Mouse (Mus musculus): ENCODE data around the gene Ager. TPM values are rescaled to one million over a fixed set of nuclear protein-coding genes. Genes with fewer than 3 reads are reported as not detected.

The Ager gene
- polyA plus RNA-seq, 1 experiment from 2014 or later, result 3.2 TPM

DNA sequence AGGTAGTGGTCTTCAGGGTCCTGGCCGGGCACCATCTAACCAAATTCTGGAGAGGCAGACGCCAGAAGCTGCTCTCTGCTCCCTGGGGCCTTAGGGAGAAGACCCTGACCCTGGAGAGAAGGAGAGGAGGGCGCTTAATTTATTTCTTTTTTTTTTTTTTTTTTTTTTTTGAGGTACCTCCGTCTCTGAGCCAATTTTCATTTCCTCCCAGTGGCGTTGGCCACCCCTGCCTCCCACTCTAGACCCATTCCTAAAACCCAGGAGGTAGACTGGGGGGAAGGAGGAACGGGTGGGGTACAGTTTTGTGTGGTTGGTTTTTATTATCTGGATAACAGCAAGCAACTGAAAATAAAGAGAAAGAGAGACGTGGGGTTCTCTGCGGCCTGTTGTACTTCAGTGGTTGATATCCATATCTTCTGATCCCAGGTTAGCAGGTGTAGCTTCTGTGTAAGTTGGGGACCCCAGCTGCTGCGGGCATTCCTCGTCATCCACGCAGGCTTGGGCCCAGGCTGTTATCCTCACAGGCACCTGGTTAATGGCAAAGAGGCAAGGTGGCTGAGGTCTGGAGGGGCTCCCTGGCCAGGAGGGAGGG lies 15.5 kb downstream of the Ager start:
- Histone ChIP-seq H3K36me3 (ENCODE audit: control insufficient read depth, insufficient read depth, low read length) (peaks cover 13% of the 10 kb centered on the region), H3K27ac (ENCODE audit: low read depth, low read length) (no peak overlapping the region), H3K9ac (ENCODE audit: low read depth, low read length) (no peak overlapping the region)

DNA sequence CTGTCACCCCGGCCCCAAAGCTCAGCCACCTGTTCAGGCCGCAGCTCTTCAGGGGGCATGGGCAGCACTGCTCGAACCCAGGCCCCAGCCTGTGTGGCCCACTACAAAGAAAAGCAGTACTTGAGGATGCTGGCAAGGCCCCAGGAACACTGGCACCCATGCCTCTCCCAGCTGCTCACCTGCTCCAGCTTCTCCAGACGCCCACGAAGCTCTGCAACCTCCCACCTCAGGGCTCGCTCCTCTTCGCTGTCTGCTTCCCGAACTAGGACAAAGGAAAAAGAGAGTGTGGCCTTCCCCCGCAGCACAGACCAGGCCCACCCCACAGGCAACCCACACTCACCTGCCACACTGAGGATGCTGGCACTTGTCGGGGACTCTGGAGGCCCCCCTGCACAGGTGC lies 16.2 kb downstream of the Ager start:
- H3K4me2 ChIP-seq, result no peak overlapping the region
- no peak overlapping the region for H3K4me3 ChIP-seq (ENCODE audit: low read depth, low read length)
- peaks cover 1% of the 10 kb centered on the region; the same call in 1 of the 2 replicates for H3K4me1 ChIP-seq (ENCODE audit: control insufficient read depth, insufficient read depth, low read length)
- H3K9me3 ChIP-seq (replicated peaks; ENCODE audit: control insufficient read depth, low read length), result no peaks in the 10 kb centered on the region
- no peak for ATAC-seq (replicated peaks; ENCODE audit: insufficient number of reproducible peaks, low FRiP score, low TSS enrichment)
- H3K9ac ChIP-seq (ENCODE audit: low read depth, low read length), result no peak overlapping the region
- 80% methylated on average over 10 of the region's 10 CpGs for WGBS (ENCODE audit: insufficient replicate concordance)
- no peaks in the 10 kb centered on the region for H3K27me3 ChIP-seq (ENCODE audit: control insufficient read depth, insufficient read depth, low read length)
- H3K27ac ChIP-seq (ENCODE audit: low read depth, low read length), result no peak overlapping the region
- peaks cover 13% of the 10 kb centered on the region for H3K36me3 ChIP-seq (ENCODE audit: control insufficient read depth, insufficient read depth, low read length)

More for the DNA sequence above, 15.5 kb downstream of the Ager start:
- Histone ChIP-seq H3K4me2 (no peak overlapping the region), H3K27me3 (ENCODE audit: control insufficient read depth, insufficient read depth, low read length) (no peaks in the 10 kb centered on the region), H3K4me1 (ENCODE audit: control insufficient read depth, insufficient read depth, low read length) (peaks cover 8% of the 10 kb centered on the region), H3K4me3 (ENCODE audit: low read depth, low read length) (no peak overlapping the region), H3K9me3 (replicated peaks; ENCODE audit: control insufficient read depth, low read length) (no peaks in the 10 kb centered on the region)
- ATAC-seq (replicated peaks; ENCODE audit: insufficient number of reproducible peaks, low FRiP score, low TSS enrichment), result no peak
- 85% methylated on average over 11 of the region's 11 CpGs for WGBS (ENCODE audit: insufficient replicate concordance)

DNA sequence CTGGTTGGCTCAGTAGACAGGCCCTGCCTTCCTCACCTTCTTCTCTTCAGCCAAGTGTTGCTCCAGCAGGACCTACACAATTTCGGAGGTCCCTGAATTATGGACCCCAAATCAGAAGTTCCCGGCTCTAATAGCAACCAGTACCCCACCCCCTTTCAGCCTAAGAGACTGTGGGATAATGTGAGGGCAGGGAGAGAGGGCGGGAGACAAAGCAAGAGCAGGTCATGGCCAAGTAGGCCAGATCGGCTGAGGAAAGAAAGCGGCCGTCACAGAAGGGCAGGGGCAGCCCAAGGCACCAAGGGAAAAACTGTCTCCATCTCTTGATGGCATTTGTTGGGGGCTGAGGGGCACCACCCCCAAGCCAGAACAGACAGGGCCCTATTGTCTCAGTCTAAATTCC lies 18.2 kb downstream of the Ager start, which contains the start of gene Egfl8:
TSS of gene Egfl8 (minus strand) at position 101 of the 400 bp plus-strand sequence.
- Histone ChIP-seq H3K4me1 (ENCODE audit: control insufficient read depth, insufficient read depth, low read length) (no peaks in the 10 kb centered on the region), H3K4me3 (ENCODE audit: low read depth, low read length) (no peak within 1 kb of the TSS), H3K27me3 (ENCODE audit: control insufficient read depth, insufficient read depth, low read length) (no peaks in the 10 kb centered on the region), H3K27ac (ENCODE audit: low read depth, low read length) (no peak within 1 kb of the TSS), H3K36me3 (ENCODE audit: control insufficient read depth, insufficient read depth, low read length) (peaks cover 16% of the 10 kb centered on the region), H3K9me3 (replicated peaks; ENCODE audit: control insufficient read depth, low read length) (no peaks in the 10 kb centered on the region), H3K9ac (ENCODE audit: low read depth, low read length) (0 out of 2 replicates have a peak within 1 kb of the TSS, but pooled peaks have one; percentile 16), H3K4me2 (no peak within 1 kb of the TSS)
- WGBS (ENCODE audit: insufficient replicate concordance), result 73% methylated on average over 6 of the region's 6 CpGs
- no peak for ATAC-seq (replicated peaks; ENCODE audit: insufficient number of reproducible peaks, low FRiP score, low TSS enrichment)

GRCm38 (mm10) chr17:34618999-34619398 lies 21.3 kb downstream of the Ager start:
- no peaks in the 10 kb centered on the region for H3K4me1 ChIP-seq (ENCODE audit: control insufficient read depth, insufficient read depth, low read length)
- H3K27me3 ChIP-seq (ENCODE audit: control insufficient read depth, insufficient read depth, low read length), result no peaks in the 10 kb centered on the region
- H3K4me3 ChIP-seq (ENCODE audit: low read depth, low read length), result no peak overlapping the region
- no peak for ATAC-seq (replicated peaks; ENCODE audit: insufficient number of reproducible peaks, low FRiP score, low TSS enrichment)
- H3K9me3 ChIP-seq (replicated peaks; ENCODE audit: control insufficient read depth, low read length), result no peaks in the 10 kb centered on the region
- 14% methylated on average over 6 of the region's 6 CpGs for WGBS (ENCODE audit: insufficient replicate concordance)
- H3K9ac ChIP-seq (ENCODE audit: low read depth, low read length), result no peak overlapping the region
- no peak overlapping the region for H3K27ac ChIP-seq (ENCODE audit: low read depth, low read length)
- no peak overlapping the region for H3K4me2 ChIP-seq
- peaks cover 10% of the 10 kb centered on the region for H3K36me3 ChIP-seq (ENCODE audit: control insufficient read depth, insufficient read depth, low read length)

- Histone ChIP-seq H3K4me1 (ENCODE audit: control insufficient read depth, insufficient read depth, low read length) (peaks cover under 1% of the 10 kb centered on the region; the same call in 1 of the 2 replicates), H3K9me3 (replicated peaks; ENCODE audit: control insufficient read depth, low read length) (no peaks in the 10 kb centered on the region), H3K27ac (ENCODE audit: low read depth, low read length) (no peak overlapping the region), H3K9ac (ENCODE audit: low read depth, low read length) (no peak overlapping the region), H3K4me2 (no peak overlapping the region), H3K36me3 (ENCODE audit: control insufficient read depth, insufficient read depth, low read length) (peaks cover 8% of the 10 kb centered on the region), H3K4me3 (ENCODE audit: low read depth, low read length) (no peak overlapping the region), H3K27me3 (ENCODE audit: control insufficient read depth, insufficient read depth, low read length) (no peaks in the 10 kb centered on the region)
- WGBS (ENCODE audit: insufficient replicate concordance), result 89% methylated on average over 8 of the region's 8 CpGs
- no peak for ATAC-seq (replicated peaks; ENCODE audit: insufficient number of reproducible peaks, low FRiP score, low TSS enrichment)
Measured at GRCm38 (mm10) chr17:34621006-34621405, 23.3 kb downstream of the Ager start.

- Histone ChIP-seq H3K27ac (ENCODE audit: low read depth, low read length) (no peak overlapping the region), H3K9ac (ENCODE audit: low read depth, low read length) (no peak overlapping the region), H3K36me3 (ENCODE audit: control insufficient read depth, insufficient read depth, low read length) (peaks cover 8% of the 10 kb centered on the region), H3K4me1 (ENCODE audit: control insufficient read depth, insufficient read depth, low read length) (peaks cover 10% of the 10 kb centered on the region), H3K27me3 (ENCODE audit: control insufficient read depth, insufficient read depth, low read length) (no peaks in the 10 kb centered on the region), H3K4me2 (no peak overlapping the region), H3K9me3 (replicated peaks; ENCODE audit: control insufficient read depth, low read length) (no peaks in the 10 kb centered on the region), H3K4me3 (ENCODE audit: low read depth, low read length) (no peak overlapping the region)
- ATAC-seq (replicated peaks; ENCODE audit: insufficient number of reproducible peaks, low FRiP score, low TSS enrichment), result no peak
- WGBS (ENCODE audit: insufficient replicate concordance), result 83% methylated on average over 9 of the region's 9 CpGs
Measured at GRCm38 (mm10) chr17:34623161-34623560, 25.5 kb downstream of the Ager start.

GRCm38 (mm10) chr17:34624981-34625380 lies 27.3 kb downstream of the Ager start:
- Histone ChIP-seq H3K27ac (ENCODE audit: low read depth, low read length) (no peak overlapping the region), H3K36me3 (ENCODE audit: control insufficient read depth, insufficient read depth, low read length) (peaks cover 5% of the 10 kb centered on the region), H3K27me3 (ENCODE audit: control insufficient read depth, insufficient read depth, low read length) (peaks cover 12% of the 10 kb centered on the region), H3K4me2 (no peak overlapping the region), H3K4me1 (ENCODE audit: control insufficient read depth, insufficient read depth, low read length) (peaks cover 23% of the 10 kb centered on the region), H3K4me3 (ENCODE audit: low read depth, low read length) (no peak overlapping the region), H3K9me3 (replicated peaks; ENCODE audit: control insufficient read depth, low read length) (no peaks in the 10 kb centered on the region), H3K9ac (ENCODE audit: low read depth, low read length) (no peak overlapping the region)
- 92% methylated on average over 3 of the region's 3 CpGs for WGBS (ENCODE audit: insufficient replicate concordance)
- ATAC-seq (replicated peaks; ENCODE audit: insufficient number of reproducible peaks, low FRiP score, low TSS enrichment), result no peak

DNA sequence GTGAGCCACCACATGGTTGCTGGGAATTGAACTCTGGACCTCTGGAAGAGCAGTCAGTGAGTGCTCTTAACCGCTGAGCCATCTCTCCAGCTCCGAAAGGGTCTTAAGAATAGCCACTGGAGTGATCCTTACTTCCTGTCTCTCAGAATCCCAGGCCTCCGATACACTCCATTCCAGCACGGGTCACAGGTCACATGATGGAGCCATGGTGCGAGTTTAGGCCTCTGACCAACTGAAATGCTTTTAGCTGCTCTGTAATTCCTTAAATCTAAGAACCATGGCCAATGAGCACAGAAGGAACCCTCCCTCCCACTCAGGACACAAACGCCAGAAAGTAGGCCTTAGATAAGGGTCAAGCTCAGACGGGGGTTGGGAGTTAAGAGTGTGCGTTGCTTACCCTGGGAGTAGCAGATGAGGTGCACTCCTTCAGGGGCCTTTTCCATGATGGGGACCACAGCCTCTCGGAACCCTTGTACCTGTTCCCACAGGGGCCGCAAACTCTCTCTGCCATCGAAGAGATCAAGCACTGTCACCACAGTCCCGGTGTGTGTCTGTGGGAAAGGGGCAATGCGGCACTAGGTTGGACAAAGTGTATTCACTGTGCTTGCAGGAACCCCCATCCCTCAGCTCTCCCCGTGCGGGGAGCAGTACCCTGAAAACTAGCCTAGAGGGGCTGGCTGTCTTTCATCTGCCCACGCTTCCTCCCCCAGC lies 28.6 kb downstream of the Ager start:
- Histone ChIP-seq H3K27me3 (ENCODE audit: control insufficient read depth, insufficient read depth, low read length) (peaks cover 24% of the 10 kb centered on the region), H3K9me3 (replicated peaks; ENCODE audit: control insufficient read depth, low read length) (no peaks in the 10 kb centered on the region), H3K9ac (ENCODE audit: low read depth, low read length) (peak overlapping the region; percentile 85), H3K4me3 (ENCODE audit: low read depth, low read length) (peak overlapping the region; percentile 80), H3K27ac (ENCODE audit: low read depth, low read length) (0 out of 2 replicates have a peak overlapping the region, but pooled peaks have one; percentile 76), H3K4me2 (peak overlapping the region; percentile 90), H3K4me1 (ENCODE audit: control insufficient read depth, insufficient read depth, low read length) (peaks cover 27% of the 10 kb centered on the region), H3K36me3 (ENCODE audit: control insufficient read depth, insufficient read depth, low read length) (peaks cover 5% of the 10 kb centered on the region)
- WGBS (ENCODE audit: insufficient replicate concordance), result 44% methylated on average over 16 of the region's 16 CpGs
- ATAC-seq (replicated peaks; ENCODE audit: insufficient number of reproducible peaks, low FRiP score, low TSS enrichment), result no peak

Measured in heart, embryonic 11.5 days (tissue).